In genomic region chr5:35168369-35168768, GRCm38 (mm10) we compare ENCODE assay signal across 26 mouse cellular contexts.
A peak's percentile ranks its signal among the peaks of the same experiment; 100 is the strongest.
DNase-seq lines count a peak whose midpoint lies in the region; ATAC-seq and TF ChIP-seq lines count a peak whose summit lies in the region.
"Had no signal": no experiment of that assay in that cellular context is flagged by ENCODE, and none has a peak within 500 bp of the region (broad histone marks: within the 10 kb centered on the region; RNA-seq: fewer than 3 reads in every experiment).

No protein-coding gene starts in this region.

- no peak overlapping the region for H3K4me3 ChIP-seq in layer of hippocampus, adult 2 months
- H3K4me3 ChIP-seq in CH12.LX (replicated peaks in 1 of 3; ENCODE audit: low read depth in 2 of 3, low read length in 2 of 3, poor library complexity in 1 of 3): no peak overlapping the region
- H3K4me3 ChIP-seq in limb, embryonic 15.5 days: no peak overlapping the region
- H3K4me3 ChIP-seq: embryonic facial prominence, embryonic 13.5 days; forebrain, embryonic 10.5 days; forebrain, embryonic 13.5 days; gastrocnemius, adult 2 months; heart, embryonic 12.5 days; heart, embryonic 15.5 days had no signal

- WGBS in limb, embryonic 15.5 days: 89% methylated on average over 6 of the region's 6 CpGs

- peak overlapping the region; percentile 82 for H3K27ac ChIP-seq in layer of hippocampus, adult 2 months
- peak overlapping the region; percentile 46 for H3K27ac ChIP-seq in CH12.LX (ENCODE audit: insufficient read depth, low read depth)
- H3K27ac ChIP-seq in limb, embryonic 15.5 days: peak overlapping the region; percentile 22
- H3K27ac ChIP-seq: embryonic facial prominence, embryonic 13.5 days; forebrain, embryonic 10.5 days; forebrain, embryonic 13.5 days; gastrocnemius, adult 2 months; heart, embryonic 15.5 days; hindbrain, embryonic 14.5 days; hindbrain, postnatal 0 days had no signal

- no peak overlapping the region for H3K9ac ChIP-seq in CH12.LX (ENCODE audit: insufficient read depth, low read depth)
- no peak overlapping the region for H3K9ac ChIP-seq in limb, embryonic 15.5 days
- H3K9ac ChIP-seq: embryonic facial prominence, embryonic 13.5 days; forebrain, embryonic 13.5 days; heart, embryonic 12.5 days; heart, embryonic 15.5 days; hindbrain, embryonic 14.5 days had no signal

- peak overlapping the region; percentile 19; the same call in 1 of the 2 replicates for H3K4me2 ChIP-seq in CH12.LX (ENCODE audit: insufficient read depth, low read depth, poor library complexity, severe bottlenecking)
- no peak overlapping the region for H3K4me2 ChIP-seq in limb, embryonic 15.5 days
- H3K4me2 ChIP-seq: embryonic facial prominence, embryonic 13.5 days; forebrain, embryonic 13.5 days; heart, embryonic 12.5 days; heart, embryonic 15.5 days; hindbrain, embryonic 14.5 days had no signal

- no peaks in the 10 kb centered on the region for H3K79me2 ChIP-seq in CH12.LX (replicated peaks; ENCODE audit: control insufficient read depth, extremely low read depth, insufficient read depth, poor library complexity, severe bottlenecking)

- dilution Hi-C loops in CH12.LX (cut with MboI; ENCODE audit: extremely low pct_ligation_motif_present, extremely low pct_unique_long_range_greater_than_20kb, low sequenced_read_pairs): no loop called here

- no peak for TF ChIP-seq POLR2A in CH12.LX (IDR thresholded peaks at IDR 0.05; ENCODE audit: low read depth, low read length)

- peaks cover 55% of the 10 kb centered on the region for H3K27me3 ChIP-seq in CH12.LX (replicated peaks)
- no peaks in the 10 kb centered on the region for H3K27me3 ChIP-seq in limb, embryonic 15.5 days
- H3K27me3 ChIP-seq: embryonic facial prominence, embryonic 13.5 days; forebrain, embryonic 13.5 days; heart, embryonic 12.5 days; heart, embryonic 15.5 days had no signal

- no peak for TF ChIP-seq CTCF in layer of hippocampus, adult 2 months (conservative IDR thresholded peaks at IDR 0.05)
- no peak for TF ChIP-seq CTCF in CH12.LX (conservative IDR thresholded peaks at IDR 0.05 in 1 of 2, IDR thresholded peaks at IDR 0.05 in 1 of 2; ENCODE audit: low read depth in 2 of 2, low read length in 2 of 2)

- H3K4me1 ChIP-seq in CH12.LX (ENCODE audit: control insufficient read depth in 1 of 2, insufficient read depth in 2 of 2): peaks cover 28 to 29% of the 10 kb centered on the region in 2 experiments
- H3K4me1 ChIP-seq in limb, embryonic 15.5 days: no peaks in the 10 kb centered on the region; the same call in 1 of the 2 replicates
- H3K4me1 ChIP-seq: embryonic facial prominence, embryonic 13.5 days; forebrain, embryonic 10.5 days; forebrain, embryonic 13.5 days had no signal

- TF ChIP-seq EP300 in CH12.LX (IDR thresholded peaks at IDR 0.05; ENCODE audit: low read length): no peak

- ATAC-seq in limb, embryonic 15.5 days (ENCODE audit: insufficient number of reproducible peaks, low FRiP score, low TSS enrichment, low read depth): no peak
- ATAC-seq: forebrain, embryonic 13.5 days; forebrain, embryonic 16.5 days; hindbrain, postnatal 0 days; inflammation-experienced regulatory T-cells, adult 6 months; Patski had no signal

- DNase-seq in layer of hippocampus, adult 2 months (ENCODE audit: low spot score in 2 of 2): no peak
- no peak for DNase-seq in layer of hippocampus, postnatal 36 days
- peak; percentile 21 for DNase-seq in CH12.LX (ENCODE audit: extremely low read depth)
- DNase-seq in gastrocnemius, adult 18-20 months (ENCODE audit: low spot score): no peak
- no peak for DNase-seq in left cerebral cortex, adult 11 months (ENCODE audit: low spot score)
- DNase-seq: adrenal gland, postnatal 10 days; adrenal gland, postnatal 36 days; cerebellum, adult 11 months; cerebellum, adult 9-11 months; gastrocnemius, adult 2 months; gastrocnemius, postnatal 14 days; heart, adult 11 months; heart, postnatal 10 days; heart, postnatal 4 days had no signal

- no peak for TF ChIP-seq RAD21 in CH12.LX (IDR thresholded peaks at IDR 0.05; ENCODE audit: low read depth, low read length)

- H3K36me3 ChIP-seq in CH12.LX (replicated peaks in 1 of 2; ENCODE audit: control insufficient read depth in 1 of 2, insufficient read depth in 1 of 2, low read length in 1 of 2): no peaks in the 10 kb centered on the region
- H3K36me3 ChIP-seq in limb, embryonic 15.5 days: no peaks in the 10 kb centered on the region
- H3K36me3 ChIP-seq: embryonic facial prominence, embryonic 13.5 days; forebrain, embryonic 10.5 days; G1E; heart, embryonic 12.5 days; heart, embryonic 15.5 days had no signal

- peaks cover 20% of the 10 kb centered on the region for H3K9me3 ChIP-seq in CH12.LX (replicated peaks; ENCODE audit: low read length)
- H3K9me3 ChIP-seq in limb, embryonic 15.5 days: no peaks in the 10 kb centered on the region
- H3K9me3 ChIP-seq: embryonic facial prominence, embryonic 13.5 days; forebrain, embryonic 10.5 days; forebrain, embryonic 13.5 days; G1E; heart, embryonic 15.5 days had no signal

- in situ Hi-C loops in CH12.LX (cut with MboI; ENCODE audit: low pct_ligation_motif_present, low pct_unique_long_range_greater_than_20kb, low sequenced_read_pairs): no loop called here

TF ChIP-seq in CH12.LX, 34 proteins besides CTCF, POLR2A, EP300 and RAD21:
- TF ChIP-seq ZKSCAN1 (IDR thresholded peaks at IDR 0.05; ENCODE audit: borderline replicate concordance, low read depth, low read length) (no peak), PAX5 (IDR thresholded peaks at IDR 0.05; ENCODE audit: low read length) (no peak), ELF1 (IDR thresholded peaks at IDR 0.05; ENCODE audit: low read depth, low read length) (no peak), MAX (IDR thresholded peaks at IDR 0.05; ENCODE audit: low read length) (0 out of 2 replicates have a peak, but pooled peaks have one; percentile 30)
TF ChIP-seq in CH12.LX: peak in this region for 1.

Comparison
In these comparisons a context has a peak if more than half of its experiments do, and no peak if none do; other contexts are left out.
1. H3K27ac ChIP-seq: peak in every context shown above with its lines; median percentile 82 in layer of hippocampus, adult 2 months; 46 in CH12.LX; 22 in limb, embryonic 15.5 days.